Mouse (Mus musculus) heart, adult 2 months (tissue): ENCODE measurements around the gene Lmbr1l.

Experiments used
- CTCF ChIP-seq: fragments of 200-600 bp; IDR thresholded peaks from 2 replicates; pipeline ENCODE4 v1.8.1; 2022; ENCODE audit warnings: antibody characterized with exemption, mild to moderate bottlenecking, moderate library complexity
- EP300 ChIP-seq: fragments of 200-500 bp; IDR thresholded peaks from 2 replicates; pipeline ENCODE4 v1.6.1; 2011; ENCODE audit warnings: low read depth, low read length, control low read depth; ENCODE audit not compliant: insufficient read depth
- POLR2A ChIP-seq: fragments of 200-500 bp; IDR thresholded peaks from 2 replicates; pipeline ENCODE4 v1.6.1; 2011; ENCODE audit warnings: mild to moderate bottlenecking, low read depth, low read length, control low read depth; ENCODE audit not compliant: insufficient read depth

- TF ChIP-seq CTCF (no peak), POLR2A (no peak), EP300 (no peak)
Measured at GRCm38 (mm10) chr15:98940816-98941215, 22.8 kb upstream of the Lmbr1l start.
